Mouse (Mus musculus) limb, embryonic 14.5 days (tissue): ENCODE results near the gene Mgat2. TPM values are rescaled to one million over a fixed set of nuclear protein-coding genes. Genes with fewer than 3 reads are reported as not detected.
A peak's percentile ranks its signal among the peaks of the same experiment; 100 is the strongest.

ENCODE experiments used
- ATAC-seq: fragments of 200-750 bp; cut with Nextera tagmentation; 2 replicates; pipeline ENCODE4 v1.8.0; 2017; ENCODE audit warnings: low read depth, moderate number of reproducible peaks, moderate TSS enrichment; ENCODE audit not compliant: low FRiP score
- DNase-seq: peaks from one replicate; pipeline ENCODE4 v3.0.0-alpha.2; 2015; ENCODE audit warnings: low spot score
- H3K27ac ChIP-seq: fragments of 300-500 bp; sonication (generic); replicated peaks from 2 replicates; pipeline ENCODE4 v1.5.1; 2014; ENCODE audit warnings: low read depth, mild to moderate bottlenecking, low read length, moderate library complexity, mixed read lengths
- H3K27me3 ChIP-seq: fragments of 300-500 bp; sonication (generic); 2 replicates; pipeline ENCODE4 v1.6.1; 2014; ENCODE audit warnings: low read length, mixed read lengths; ENCODE audit not compliant: control insufficient read depth, insufficient read depth
- H3K36me3 ChIP-seq: fragments of 300-500 bp; sonication (generic); 2 replicates; pipeline ENCODE4 v1.6.1; 2014; ENCODE audit warnings: mild to moderate bottlenecking, low read length, moderate library complexity, mixed read lengths; ENCODE audit not compliant: control insufficient read depth, insufficient read depth
- H3K4me1 ChIP-seq: fragments of 300-500 bp; sonication (generic); 2 replicates; pipeline ENCODE4 v1.6.1; 2014; ENCODE audit warnings: antibody characterized with exemption, low read length, mixed read lengths; ENCODE audit not compliant: control insufficient read depth, insufficient read depth
- H3K4me2 ChIP-seq: fragments of 300-500 bp; sonication (generic); replicated peaks from 2 replicates; pipeline ENCODE4 v1.6.1; 2014; ENCODE audit warnings: low read depth, mild to moderate bottlenecking, low read length, moderate library complexity; ENCODE audit not compliant: severe bottlenecking
- H3K4me3 ChIP-seq: fragments of 300-500 bp; sonication (generic); replicated peaks from 2 replicates; pipeline ENCODE4 v1.5.1; 2014; ENCODE audit warnings: low read length
- H3K9ac ChIP-seq: fragments of 300-500 bp; sonication (generic); 2 replicates; pipeline ENCODE4 v1.6.1; 2014; ENCODE audit warnings: mild to moderate bottlenecking, low read depth, low read length, moderate library complexity; ENCODE audit not compliant: severe bottlenecking
- H3K9me3 ChIP-seq: fragments of 300-500 bp; sonication (generic); 2 replicates; pipeline ENCODE4 v1.6.1; 2016; ENCODE audit warnings: low read length; ENCODE audit not compliant: control insufficient read depth
- POLR2A ChIP-seq: fragments of 200-500 bp; IDR thresholded peaks from 2 replicates; pipeline ENCODE4 v1.8.0; 2012; ENCODE audit warnings: inconsistent platforms, mild to moderate bottlenecking, moderate library complexity, borderline replicate concordance; ENCODE audit not compliant: insufficient read depth, insufficient read length; ENCODE audit errors: extremely low read depth
- WGBS: fragments of 180-500 bp; shearing (Covaris S2); extraction: QIAGEN DNeasy Blood & Tissue Kit; methylation state at CpG from one replicate; pipeline ENCODE4 v1.1.7; 2014; 5-methylcytosine and 5-hydroxymethylcytosine counted together
- polyA plus RNA-seq, 2 experiments: library from polyadenylated mRNA; depleted of rRNA in 1 of 2; stranded (reverse) in 1 of 2; unstranded in 1 of 2; fragments of >200 nt; fragmentation: Nextera tagmentation in 1 of 2; extraction: Ambion mirVana in 1 of 2; gene quantifications; 2 replicates each; pipeline versions ENCODE4 v1.2.1 to v1.2.3; 2012 to 2014

Mgat2 gene
- polyA plus RNA-seq, 2 experiments: 31.0 to 59.1 TPM

GRCm38 (mm10) chr12:69207926-69208325 lies 24.0 kb downstream of the Mgat2 start:
- no peak overlapping the region for H3K9ac ChIP-seq
- H3K4me1 ChIP-seq: no peaks in the 10 kb centered on the region
- ATAC-seq: no peak
- no peak overlapping the region for H3K27ac ChIP-seq
- no peaks in the 10 kb centered on the region for H3K9me3 ChIP-seq
- DNase-seq: no peak
- H3K4me3 ChIP-seq: no peak overlapping the region
- TF ChIP-seq POLR2A: no peak
- no peak overlapping the region for H3K4me2 ChIP-seq
- 89% methylated on average over 7 of the region's 7 CpGs for WGBS
- no peaks in the 10 kb centered on the region for H3K27me3 ChIP-seq
- peaks cover 45% of the 10 kb centered on the region for H3K36me3 ChIP-seq

- Histone ChIP-seq H3K27me3 (no peaks in the 10 kb centered on the region), H3K4me3 (no peak overlapping the region), H3K27ac (no peak overlapping the region), H3K36me3 (peaks cover 44% of the 10 kb centered on the region), H3K9ac (no peak overlapping the region), H3K9me3 (no peaks in the 10 kb centered on the region), H3K4me2 (no peak overlapping the region), H3K4me1 (no peaks in the 10 kb centered on the region)
- no peak for ATAC-seq
- DNase-seq: no peak
- no peak for TF ChIP-seq POLR2A
- WGBS: 87% methylated on average over 2 of the region's 2 CpGs
Measured at GRCm38 (mm10) chr12:69208520-69208919, 24.6 kb downstream of the Mgat2 start.

DNA sequence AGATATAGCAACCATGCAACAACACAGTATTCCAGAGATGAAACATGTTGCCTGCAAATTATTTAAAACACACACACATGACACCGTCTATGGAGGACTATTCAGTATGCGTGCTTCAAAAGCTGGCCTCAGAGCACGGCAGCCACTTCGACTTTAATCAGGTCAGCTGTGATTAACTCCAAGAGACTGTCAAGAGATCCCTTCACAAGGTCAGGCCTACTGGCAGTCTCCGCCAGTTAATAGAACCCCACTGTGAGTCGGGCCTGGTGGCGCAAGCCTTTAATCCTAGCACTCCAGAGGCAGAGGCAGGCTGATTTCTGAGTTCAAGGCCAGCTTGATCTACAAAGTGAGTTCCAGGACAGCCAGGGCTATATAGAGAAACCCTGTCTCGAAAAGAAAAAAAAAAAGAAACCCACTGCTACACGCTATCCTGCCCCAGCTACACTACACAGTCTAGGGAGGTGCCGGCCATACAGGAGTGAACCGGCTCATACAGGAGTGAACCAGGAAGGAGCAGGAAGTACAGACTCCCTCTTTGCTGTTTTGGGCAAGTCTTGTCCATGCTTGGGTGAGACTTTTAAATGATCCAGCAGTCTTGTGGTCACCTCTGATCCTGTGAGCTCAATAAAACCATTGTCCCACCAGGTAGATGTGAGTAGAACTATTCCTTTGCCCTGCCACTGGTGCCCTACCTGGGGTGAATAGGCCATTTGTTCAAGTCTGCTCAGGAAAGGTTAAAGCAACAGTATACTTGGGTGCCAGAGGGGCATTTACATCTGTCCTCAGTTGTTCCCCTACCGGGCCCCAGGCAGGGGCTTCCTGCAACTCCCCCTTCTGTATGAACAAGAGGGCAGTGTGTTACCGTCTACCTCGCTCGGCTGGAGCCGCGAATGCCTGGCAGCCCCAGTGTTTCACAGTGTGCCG lies 26.4 kb downstream of the Mgat2 start:
- DNase-seq: peak; percentile 34
- Histone ChIP-seq H3K9ac (no peak overlapping the region), H3K9me3 (no peaks in the 10 kb centered on the region), H3K4me3 (no peak overlapping the region), H3K4me2 (no peak overlapping the region), H3K27ac (peak overlapping the region; percentile 67), H3K27me3 (no peaks in the 10 kb centered on the region), H3K36me3 (peaks cover 53% of the 10 kb centered on the region), H3K4me1 (no peaks in the 10 kb centered on the region)
- 84% methylated on average over 18 of the region's 18 CpGs for WGBS
- no peak for TF ChIP-seq POLR2A
- peak; percentile 67 for ATAC-seq

GRCm38 (mm10) chr12:69211057-69211456 lies 27.1 kb downstream of the Mgat2 start:
- H3K4me3 ChIP-seq: no peak overlapping the region
- ATAC-seq (no peak), DNase-seq (no peak)
- H3K4me1 ChIP-seq: no peaks in the 10 kb centered on the region
- H3K27me3 ChIP-seq: no peaks in the 10 kb centered on the region
- H3K9me3 ChIP-seq: no peaks in the 10 kb centered on the region
- no peak overlapping the region for H3K9ac ChIP-seq
- H3K36me3 ChIP-seq: peaks cover 60% of the 10 kb centered on the region
- WGBS: 79% methylated on average over 5 of the region's 5 CpGs
- 0 out of 2 replicates have a peak overlapping the region, but pooled peaks have one; percentile 67 for H3K27ac ChIP-seq
- H3K4me2 ChIP-seq: no peak overlapping the region
- TF ChIP-seq POLR2A: no peak

DNA sequence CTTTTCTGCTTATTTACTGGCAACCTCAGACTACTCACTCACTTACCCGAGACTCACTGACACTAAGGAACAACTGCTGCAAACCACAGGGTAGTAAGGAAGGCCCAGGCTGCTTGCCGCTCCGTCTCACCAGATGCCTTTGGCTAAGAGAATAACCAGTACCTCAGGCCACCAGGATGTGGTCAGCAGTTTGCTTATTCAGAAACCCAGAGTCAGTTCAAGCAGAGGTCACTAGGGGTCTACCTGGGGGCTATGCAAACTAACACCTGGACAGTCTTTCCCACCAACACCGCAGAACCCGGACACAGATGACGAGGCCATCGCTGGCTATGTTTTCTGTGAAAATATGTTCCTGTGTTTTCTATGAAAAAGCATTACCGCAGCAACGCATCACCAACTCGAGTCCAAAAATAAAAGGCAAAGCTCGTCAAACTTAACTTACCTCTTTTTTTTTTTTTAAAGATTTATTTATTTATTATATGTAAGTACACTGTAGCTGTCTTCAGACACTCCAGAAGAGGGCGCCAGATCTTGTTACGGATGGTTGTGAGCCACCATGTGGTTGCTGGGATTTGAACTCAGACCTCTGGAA lies 29.3 kb downstream of the Mgat2 start:
- DNase-seq (no peak), ATAC-seq (no peak)
- Histone ChIP-seq H3K36me3 (peaks cover 68% of the 10 kb centered on the region), H3K27me3 (no peaks in the 10 kb centered on the region), H3K9ac (no peak overlapping the region), H3K27ac (no peak overlapping the region), H3K4me2 (no peak overlapping the region), H3K9me3 (no peaks in the 10 kb centered on the region), H3K4me3 (no peak overlapping the region), H3K4me1 (no peaks in the 10 kb centered on the region)
- TF ChIP-seq POLR2A: no peak
- 93% methylated on average over 13 of the region's 13 CpGs for whole genome bisulfite sequencing
